Mouse (Mus musculus) lung, embryonic 14.5 days (tissue): Measurements from ENCODE around the gene Ipo4. TPM values are rescaled to one million over a fixed set of nuclear protein-coding genes. Genes with fewer than 3 reads are reported as not detected.

Source experiments
- ATAC-seq: fragments of 200-750 bp; cut with Nextera tagmentation; 2 replicates; pipeline ENCODE4 v1.8.0; 2017; ENCODE audit warnings: mild to moderate bottlenecking, moderate TSS enrichment, moderate library complexity; ENCODE audit not compliant: insufficient read depth
- DNase-seq: peaks from one replicate; pipeline ENCODE4 v3.0.0-alpha.2; 2015
- H3K27ac ChIP-seq: fragments of 300-500 bp; sonication (generic); 2 replicates; pipeline ENCODE4 v1.5.1; 2014; ENCODE audit warnings: low read depth, mild to moderate bottlenecking, moderate library complexity
- H3K27me3 ChIP-seq: fragments of 300-500 bp; sonication (generic); 2 replicates; pipeline ENCODE4 v1.6.1; 2014; ENCODE audit warnings: low read length, control low read depth; ENCODE audit not compliant: insufficient read depth
- H3K36me3 ChIP-seq: fragments of 300-500 bp; sonication (generic); 2 replicates; pipeline ENCODE4 v1.6.1; 2014; ENCODE audit warnings: control low read depth; ENCODE audit not compliant: insufficient read depth
- H3K4me1 ChIP-seq: fragments of 300-500 bp; sonication (generic); 2 replicates; pipeline ENCODE4 v1.6.1; 2014; ENCODE audit warnings: antibody characterized with exemption, control low read depth; ENCODE audit not compliant: insufficient read depth
- H3K4me2 ChIP-seq: fragments of 300-500 bp; sonication (generic); 2 replicates; pipeline ENCODE4 v1.6.1; 2014; ENCODE audit warnings: mild to moderate bottlenecking
- H3K4me3 ChIP-seq: fragments of 300-500 bp; sonication (generic); 2 replicates; pipeline ENCODE4 v1.5.1; 2014; ENCODE audit warnings: low read depth, low read length
- H3K9ac ChIP-seq: fragments of 300-500 bp; sonication (generic); 2 replicates; pipeline ENCODE4 v1.6.1; 2014
- H3K9me3 ChIP-seq: fragments of 300-500 bp; sonication (generic); 2 replicates; pipeline ENCODE4 v1.6.1; 2016; ENCODE audit warnings: low read depth, low read length, control low read depth
- CTCF ChIP-seq: IDR thresholded peaks from 2 replicates; pipeline ENCODE4 v1.5.1; 2016; ENCODE audit warnings: antibody characterized with exemption, low read depth
- WGBS: fragments of 180-500 bp; shearing (Covaris S2); extraction: QIAGEN DNeasy Blood & Tissue Kit; methylation state at CpG from one replicate; pipeline ENCODE4 v1.1.7; 2014; 5-methylcytosine and 5-hydroxymethylcytosine counted together
- polyA plus RNA-seq: library from polyadenylated mRNA; unstranded; fragments of >200 nt; fragmentation: Nextera tagmentation; extraction: Ambion mirVana; gene quantifications from 2 replicates; pipeline ENCODE4 v1.2.1, GENCODE M21; 2014

Gene Ipo4
- polyA plus RNA-seq, 1 experiment from 2014 or later = 115 TPM

- Histone ChIP-seq H3K27ac (no peak overlapping the region), H3K36me3 (peaks cover 16% of the 10 kb centered on the region), H3K9ac (no peak overlapping the region), H3K9me3 (no peaks in the 10 kb centered on the region), H3K4me1 (0 out of 2 replicates have a peak, but pooled peaks cover 6% of the 10 kb centered on the region), H3K4me3 (no peak overlapping the region), H3K4me2 (no peak overlapping the region), H3K27me3 (no peaks in the 10 kb centered on the region)
- ATAC-seq (no peak), DNase-seq (no peak)
- no peak for TF ChIP-seq CTCF
- WGBS = 95% methylated on average over 16 of the region's 16 CpGs
Measured at GRCm38 (mm10) chr14:55580731-55581130, 55.0 kb downstream of the Ipo4 start.

- no peak for ATAC-seq
- 87% methylated on average over 23 of the region's 23 CpGs for WGBS
Measured at GRCm38 (mm10) chr14:55579511-55580496, 56.0 kb downstream of the Ipo4 start.

GRCm38 (mm10) chr14:55578668-55579269 is 57.0 kb downstream of the Ipo4 start:
- H3K9me3 ChIP-seq = no peaks in the 10 kb centered on the region
- peak overlapping the region; percentile 78 for H3K4me2 ChIP-seq
- H3K27me3 ChIP-seq = no peaks in the 10 kb centered on the region
- H3K4me3 ChIP-seq = peak overlapping the region; percentile 77
- TF ChIP-seq CTCF = 0 out of 2 replicates have a peak, but pooled peaks have one; percentile 8
- peaks cover 16% of the 10 kb centered on the region for H3K36me3 ChIP-seq
- peak overlapping the region; percentile 91 for H3K9ac ChIP-seq
- H3K4me1 ChIP-seq = 0 out of 2 replicates have a peak, but pooled peaks cover 6% of the 10 kb centered on the region
- ATAC-seq (peak; percentile 43; the same call in 1 of the 2 replicates), DNase-seq (peak; percentile 71)
- peak overlapping the region; percentile 88 for H3K27ac ChIP-seq
- 27% methylated on average over 6 of the region's 6 CpGs for WGBS

More at GRCm38 (mm10) chr14:55579511-55580496, 56.0 kb downstream of the Ipo4 start:
- 0 out of 2 replicates have a peak, but pooled peaks cover 6% of the 10 kb centered on the region for H3K4me1 ChIP-seq
- no peak for DNase-seq
- peak; percentile 10; the same call in 1 of the 2 replicates for TF ChIP-seq CTCF
- peaks cover 16% of the 10 kb centered on the region for H3K36me3 ChIP-seq
- H3K4me3 ChIP-seq = no peak overlapping the region
- H3K27me3 ChIP-seq = no peaks in the 10 kb centered on the region
- H3K4me2 ChIP-seq = peak overlapping the region; percentile 78
- no peaks in the 10 kb centered on the region for H3K9me3 ChIP-seq
- H3K9ac ChIP-seq = no peak overlapping the region
- no peak overlapping the region; the same call in 1 of the 2 replicates for H3K27ac ChIP-seq

GRCm38 (mm10) chr14:55577871-55578667 is 57.7 kb downstream of the Ipo4 start, which contains the start of gene Psme1:
TSS of gene Psme1 (plus strand) at chr14:55578123.
- no peaks in the 10 kb centered on the region for H3K27me3 ChIP-seq
- TF ChIP-seq CTCF = no peak
- peak within 1 kb of the TSS; percentile 77 for H3K4me3 ChIP-seq
- H3K27ac ChIP-seq = peak within 1 kb of the TSS; percentile 88
- peak within 1 kb of the TSS; percentile 78 for H3K4me2 ChIP-seq
- DNase-seq (peak; percentile 91), ATAC-seq (peak; percentile 93)
- H3K9me3 ChIP-seq = no peaks in the 10 kb centered on the region
- 0 out of 2 replicates have a peak, but pooled peaks cover 6% of the 10 kb centered on the region for H3K4me1 ChIP-seq
- peaks cover 16% of the 10 kb centered on the region for H3K36me3 ChIP-seq
- H3K9ac ChIP-seq = peak within 1 kb of the TSS; percentile 91
- under 1% methylated on average over 32 of the region's 32 CpGs for WGBS

- Histone ChIP-seq H3K4me2 (no peak overlapping the region), H3K36me3 (peaks cover 16% of the 10 kb centered on the region), H3K4me1 (0 out of 2 replicates have a peak, but pooled peaks cover 6% of the 10 kb centered on the region), H3K9ac (no peak overlapping the region), H3K27ac (no peak overlapping the region), H3K4me3 (no peak overlapping the region), H3K9me3 (no peaks in the 10 kb centered on the region), H3K27me3 (no peaks in the 10 kb centered on the region)
- no peak for TF ChIP-seq CTCF
- no peak for ATAC-seq
- WGBS = 61% methylated on average over 16 of the region's 16 CpGs
- DNase-seq = peak; percentile 18
Measured at GRCm38 (mm10) chr14:55576376-55576775, 59.4 kb downstream of the Ipo4 start.

GRCm38 (mm10) chr14:55575711-55576110 is 60.0 kb downstream of the Ipo4 start:
- Histone ChIP-seq H3K9ac (no peak overlapping the region; the same call in 1 of the 2 replicates), H3K4me2 (peak overlapping the region; percentile 27; the same call in 1 of the 2 replicates), H3K4me3 (no peak overlapping the region), H3K4me1 (0 out of 2 replicates have a peak, but pooled peaks cover 6% of the 10 kb centered on the region), H3K9me3 (no peaks in the 10 kb centered on the region), H3K27me3 (no peaks in the 10 kb centered on the region), H3K36me3 (peaks cover 9% of the 10 kb centered on the region), H3K27ac (peak overlapping the region; percentile 50; the same call in 1 of the 2 replicates)
- ATAC-seq (no peak), DNase-seq (no peak)
- WGBS = 63% methylated on average over 13 of the region's 13 CpGs
- no peak for TF ChIP-seq CTCF

Other genes with a start within 250 kb of the Ipo4 start
- 66.6 and 68.6 TPM in 2 replicates for gene Dhrs4, start 157.2 kb downstream of the Ipo4 start, polyA plus RNA-seq
- gene Carmil3, start 145.3 kb downstream of the Ipo4 start, polyA plus RNA-seq = 2.8 and 3.1 TPM in 2 replicates
- gene Cpne6, start 125.5 kb downstream of the Ipo4 start, polyA plus RNA-seq = 0.15 and 0.25 TPM in 2 replicates
- gene Nrl, start 111.0 kb downstream of the Ipo4 start, polyA plus RNA-seq = not detected in 2 replicates
- gene Pck2, start 95.7 kb downstream of the Ipo4 start, polyA plus RNA-seq = 52.1 and 55.4 TPM in 2 replicates
- gene Dcaf11, start 76.0 kb downstream of the Ipo4 start, polyA plus RNA-seq = 53.9 and 62.3 TPM in 2 replicates
- 1.2 and 1.6 TPM in 2 replicates for gene A730061H03Rik, start 75.6 kb downstream of the Ipo4 start, polyA plus RNA-seq
- 0.76 and 1.7 TPM in 2 replicates for gene Fitm1, start 60.3 kb downstream of the Ipo4 start, polyA plus RNA-seq
- gene Psme1, start 57.8 kb downstream of the Ipo4 start, polyA plus RNA-seq = 139 and 142 TPM in 2 replicates
- 2.1 and 2.4 TPM in 2 replicates for gene Emc9, start 50.7 kb downstream of the Ipo4 start, polyA plus RNA-seq
- 228 and 242 TPM in 2 replicates for gene Psme2, start 44.8 kb downstream of the Ipo4 start, polyA plus RNA-seq
- 14.4 and 16.9 TPM in 2 replicates for gene Rnf31, start 44.2 kb downstream of the Ipo4 start, polyA plus RNA-seq
- 8.9 and 9.0 TPM in 2 replicates for gene Irf9, start 32.4 kb downstream of the Ipo4 start, polyA plus RNA-seq
- gene Rec8, start 17.9 kb downstream of the Ipo4 start, polyA plus RNA-seq = 8.5 and 14.2 TPM in 2 replicates
- gene Gm49378, start 1.9 kb upstream of the Ipo4 start, polyA plus RNA-seq = 2.1 TPM in 2 replicates
- 111 and 122 TPM in 2 replicates for gene Tm9sf1, start 7.8 kb upstream of the Ipo4 start, polyA plus RNA-seq
- gene Tssk4, start 14.2 kb upstream of the Ipo4 start, polyA plus RNA-seq = 0.89 and 1.1 TPM in 2 replicates
- gene Mdp1, start 24.6 kb upstream of the Ipo4 start, polyA plus RNA-seq = 51.6 and 52.0 TPM in 2 replicates
- 58.4 and 59.4 TPM in 2 replicates for gene Gmpr2, start 36.0 kb upstream of the Ipo4 start, polyA plus RNA-seq
- 556 and 577 TPM in 2 replicates for gene Nedd8, start 36.2 kb upstream of the Ipo4 start, polyA plus RNA-seq
- 53.3 and 58.0 TPM in 2 replicates for gene Tinf2, start 45.9 kb upstream of the Ipo4 start, polyA plus RNA-seq
- gene Tgm1, start 78.0 kb upstream of the Ipo4 start, polyA plus RNA-seq = 0.89 and 1.3 TPM in 2 replicates
- 25.6 and 29.5 TPM in 2 replicates for gene Rabggta, start 86.3 kb upstream of the Ipo4 start, polyA plus RNA-seq
- 76.7 and 79.9 TPM in 2 replicates for gene Dhrs1, start 109.7 kb upstream of the Ipo4 start, polyA plus RNA-seq
- gene Nop9, start 109.7 kb upstream of the Ipo4 start, polyA plus RNA-seq = 48.7 and 50.6 TPM in 2 replicates
- gene Cideb, start 122.5 kb upstream of the Ipo4 start, polyA plus RNA-seq = 0.36 and 0.38 TPM in 2 replicates
- gene Ltb4r2, start 125.5 kb upstream of the Ipo4 start, polyA plus RNA-seq = 0.19 and 0.70 TPM in 2 replicates
- gene Ltb4r1, start 130.0 kb upstream of the Ipo4 start, polyA plus RNA-seq = 0.31 and 0.64 TPM in 2 replicates
- 11.6 and 14.1 TPM in 2 replicates for gene Adcy4, start 148.1 kb upstream of the Ipo4 start, polyA plus RNA-seq
- gene Ripk3, start 152.9 kb upstream of the Ipo4 start, polyA plus RNA-seq = 42.5 and 51.4 TPM in 2 replicates
- 58.8 and 66.1 TPM in 2 replicates for gene Nfatc4, start 187.2 kb upstream of the Ipo4 start, polyA plus RNA-seq
- gene Nynrin, start 218.1 kb upstream of the Ipo4 start, polyA plus RNA-seq = 18.7 and 19.4 TPM in 2 replicates
- 1.4 and 1.9 TPM in 2 replicates for gene Cbln3, start 248.4 kb upstream of the Ipo4 start, polyA plus RNA-seq
- 11.0 and 13.7 TPM in 2 replicates for gene Khnyn, start 249.0 kb upstream of the Ipo4 start, polyA plus RNA-seq